Mouse (Mus musculus) liver, adult 2 months (tissue): ENCODE results near the gene Icam4.

ENCODE experiments used
- CTCF ChIP-seq: fragments of 200-500 bp; IDR thresholded peaks from 2 replicates; pipeline ENCODE4 v1.5.1; 2011; ENCODE audit warnings: low read depth, low read length, control low read depth
- POLR2A ChIP-seq: fragments of 200-500 bp; IDR thresholded peaks from 2 replicates; pipeline ENCODE4 v1.6.1; 2011; ENCODE audit warnings: low read length, control low read depth; ENCODE audit not compliant: insufficient read depth; ENCODE audit errors: extremely low read depth

DNA sequence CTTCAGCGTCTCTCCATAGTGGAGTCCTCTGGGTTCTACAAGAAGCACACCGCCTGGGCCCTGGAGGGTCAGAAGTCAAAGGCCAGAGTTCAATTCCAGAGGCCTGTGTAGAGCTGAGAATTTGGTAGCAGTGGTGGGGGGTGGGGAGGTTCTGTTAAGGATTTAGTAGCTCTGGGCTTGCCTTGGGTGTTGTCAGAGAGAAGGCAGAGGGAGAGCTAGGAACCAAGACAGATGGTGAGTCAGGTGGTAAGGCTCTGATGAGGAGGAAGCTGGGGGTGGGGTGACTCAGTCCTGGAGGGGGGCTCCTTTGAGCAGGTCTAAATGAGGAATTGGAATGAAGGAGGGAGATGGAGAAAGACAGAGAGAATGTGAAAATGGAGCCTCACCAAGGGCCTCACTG lies 33.8 kb downstream of the Icam4 start:
- TF ChIP-seq CTCF (no peak), POLR2A (no peak)
